In the genomic region with DNA sequence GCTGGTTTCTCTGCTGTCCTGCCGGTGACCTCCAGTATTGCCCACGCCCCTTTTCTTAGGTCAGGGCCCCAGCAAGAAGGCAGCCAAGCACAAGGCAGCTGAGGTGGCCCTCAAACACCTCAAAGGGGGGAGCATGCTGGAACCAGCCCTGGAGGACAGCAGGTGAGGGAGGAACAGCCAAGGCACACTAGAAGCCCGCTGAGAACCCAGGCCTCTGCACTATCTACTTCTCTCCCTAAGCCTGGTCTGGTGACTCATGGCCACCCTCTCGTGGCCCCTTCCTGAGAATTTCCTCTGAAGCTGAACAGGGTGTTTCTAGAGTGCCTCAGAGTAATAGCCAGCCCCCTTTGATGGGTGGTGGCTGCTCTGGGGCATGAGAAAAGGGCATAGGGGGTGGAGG, we compare ENCODE assay signal across 10 mouse cellular contexts. TPM values are rescaled to one million over a fixed set of nuclear protein-coding genes. Genes with fewer than 3 reads are reported as not detected.
DNase-seq lines count a peak whose midpoint lies in the region; ATAC-seq and TF ChIP-seq lines count a peak whose summit lies in the region.
"Had no signal": no experiment of that assay in that cellular context is flagged by ENCODE, and none has a peak within 500 bp of the region (broad histone marks: within the 10 kb centered on the region; RNA-seq: fewer than 3 reads in every experiment).

No protein-coding gene starts in this region.

- H3K36me3 ChIP-seq in hindbrain, embryonic 10.5 days, result peaks cover 45% of the 10 kb centered on the region
- H3K36me3 ChIP-seq in hindbrain, postnatal 0 days (ENCODE audit: insufficient read depth, low read length), result peaks cover 5% of the 10 kb centered on the region
- peaks cover 0 to 16% of the 10 kb centered on the region in 2 experiments; a peak in 2 of 4 replicates for H3K36me3 ChIP-seq in MEL (ENCODE audit: control insufficient read depth in 1 of 2, insufficient read depth in 2 of 2, low read length in 2 of 2)
- H3K36me3 ChIP-seq in limb, embryonic 15.5 days, result peaks cover 44% of the 10 kb centered on the region

- ATAC-seq in hindbrain, postnatal 0 days, result no peak
- ATAC-seq in limb, embryonic 15.5 days (ENCODE audit: insufficient number of reproducible peaks, low FRiP score, low TSS enrichment, low read depth), result no peak

- H3K9ac ChIP-seq in hindbrain, postnatal 0 days (replicated peaks; ENCODE audit: low read length), result no peak overlapping the region
- H3K9ac ChIP-seq in MEL (ENCODE audit: control insufficient read depth, low read depth, low read length, poor library complexity, severe bottlenecking), result peak overlapping the region; percentile 86
- H3K9ac ChIP-seq in limb, embryonic 15.5 days, result 0 out of 2 replicates have a peak overlapping the region, but pooled peaks have one; percentile 14

- no peak overlapping the region for H3K4me2 ChIP-seq in hindbrain, postnatal 0 days (ENCODE audit: low read depth, low read length)
- H3K4me2 ChIP-seq in limb, embryonic 15.5 days, result no peak overlapping the region

- peak in 1 of 2 experiments; percentile 30; a peak in 1 of 4 replicates for TF ChIP-seq POLR2A in MEL (IDR thresholded peaks at IDR 0.05; ENCODE audit: control insufficient read depth in 1 of 2, insufficient read depth in 1 of 2, low read depth in 1 of 2, low read length in 2 of 2, poor library complexity in 1 of 2)

- no peak for TF ChIP-seq CTCF in hindbrain, postnatal 0 days (IDR thresholded peaks at IDR 0.05; ENCODE audit: low read depth)
- TF ChIP-seq CTCF in MEL (IDR thresholded peaks at IDR 0.05 in 2 of 3, conservative IDR thresholded peaks at IDR 0.05 in 1 of 3; ENCODE audit: control insufficient read depth in 1 of 3, insufficient read depth in 1 of 3, low read depth in 2 of 3, low read length in 3 of 3, poor library complexity in 1 of 3, severe bottlenecking in 1 of 3), result peak in 2 of 3 experiments; percentile 33 to 42; a peak in 5 of 6 replicates

- WGBS in hindbrain, embryonic 10.5 days, result 91% methylated on average over 4 of the region's 4 CpGs
- WGBS in hindbrain, postnatal 0 days, result 84% methylated on average over 4 of the region's 4 CpGs
- 71% methylated on average over 4 of the region's 4 CpGs for WGBS in limb, embryonic 15.5 days

- peak overlapping the region; percentile 23; the same call in 1 of the 2 replicates for H3K27ac ChIP-seq in hindbrain, embryonic 10.5 days
- H3K27ac ChIP-seq in hindbrain, postnatal 0 days, result no peak overlapping the region
- peak overlapping the region; percentile 95 for H3K27ac ChIP-seq in MEL (ENCODE audit: control insufficient read depth, low read depth, low read length)
- H3K27ac ChIP-seq in limb, embryonic 15.5 days, result no peak overlapping the region

- peak; percentile 71 for DNase-seq in cerebellum, adult 11-12 months
- no peak for DNase-seq in cerebellum, adult 8-10 months
- no peak for DNase-seq in hindbrain, embryonic 10.5 days (ENCODE audit: low spot score)
- no peak for DNase-seq in hindbrain, postnatal 0 days (ENCODE audit: low spot score)
- peak; percentile 83 for DNase-seq in MEL (ENCODE audit: low read depth, low spot score)
- DNase-seq in spleen, adult 12 weeks (ENCODE audit: low spot score), result no peak
- DNase-seq in urinary bladder, adult 2 months (ENCODE audit: low spot score), result no peak

- no peaks in the 10 kb centered on the region for H3K27me3 ChIP-seq in hindbrain, embryonic 10.5 days (ENCODE audit: insufficient read depth, poor library complexity, severe bottlenecking)
- no peaks in the 10 kb centered on the region for H3K27me3 ChIP-seq in hindbrain, postnatal 0 days (ENCODE audit: insufficient read depth, low read length)
- no peaks in the 10 kb centered on the region for H3K27me3 ChIP-seq in MEL (ENCODE audit: control insufficient read depth in 1 of 2, insufficient read depth in 2 of 2, low read length in 2 of 2)
- no peaks in the 10 kb centered on the region for H3K27me3 ChIP-seq in limb, embryonic 15.5 days

- no peak overlapping the region for H3K4me3 ChIP-seq in hindbrain, embryonic 10.5 days
- H3K4me3 ChIP-seq in hindbrain, postnatal 0 days (ENCODE audit: low read length), result no peak overlapping the region
- H3K4me3 ChIP-seq in MEL (ENCODE audit: control insufficient read depth in 1 of 2, insufficient read depth in 1 of 2, low read depth in 2 of 2, low read length in 2 of 2), result peak overlapping the region; percentile 20 to 39
- H3K4me3 ChIP-seq in limb, embryonic 15.5 days, result no peak overlapping the region

- H3K79me2 ChIP-seq in MEL (ENCODE audit: control insufficient read depth, insufficient read depth, low read length, poor library complexity), result peaks cover 17% of the 10 kb centered on the region

- H3K9me3 ChIP-seq in hindbrain, embryonic 10.5 days, result no peaks in the 10 kb centered on the region
- H3K9me3 ChIP-seq in hindbrain, postnatal 0 days (ENCODE audit: low read length), result no peaks in the 10 kb centered on the region
- no peaks in the 10 kb centered on the region for H3K9me3 ChIP-seq in MEL (replicated peaks; ENCODE audit: insufficient read depth, low read length)
- no peaks in the 10 kb centered on the region for H3K9me3 ChIP-seq in limb, embryonic 15.5 days

- TF ChIP-seq RAD21 in MEL (IDR thresholded peaks at IDR 0.05; ENCODE audit: low read depth, low read length), result peak; percentile 35

- TF ChIP-seq EP300 in MEL (IDR thresholded peaks at IDR 0.05; ENCODE audit: low read depth in 1 of 2, low read length in 2 of 2), result peak; percentile 44 to 55

- peaks cover 47% of the 10 kb centered on the region for H3K4me1 ChIP-seq in hindbrain, embryonic 10.5 days (replicated peaks)
- H3K4me1 ChIP-seq in hindbrain, postnatal 0 days (ENCODE audit: insufficient read depth, low read length), result peaks cover 14% of the 10 kb centered on the region
- peaks cover 5 to 20% of the 10 kb centered on the region in 2 experiments; a peak in 3 of 4 replicates for H3K4me1 ChIP-seq in MEL (ENCODE audit: control insufficient read depth in 1 of 2, insufficient read depth in 2 of 2, low read length in 2 of 2)
- peaks cover 36% of the 10 kb centered on the region for H3K4me1 ChIP-seq in limb, embryonic 15.5 days

TF ChIP-seq in MEL, 35 proteins besides CTCF, POLR2A, EP300 and RAD21 (continues in another document):
- TF ChIP-seq UBTF (IDR thresholded peaks at IDR 0.05; ENCODE audit: borderline replicate concordance, insufficient read depth, low read depth, low read length) (no peak), HCFC1 (IDR thresholded peaks at IDR 0.05; ENCODE audit: low read depth, low read length) (no peak), SIN3A (IDR thresholded peaks at IDR 0.05; ENCODE audit: low read length) (0 out of 2 replicates have a peak, but pooled peaks have one; percentile 42), NRF1 (IDR thresholded peaks at IDR 0.05; ENCODE audit: insufficient read depth, low read depth, low read length, poor library complexity, severe bottlenecking) (no peak)

RNA-seq across cellular contexts. Expression of a gene that starts 2.4 kb away (rescaled TPM):
- 132 and 135 TPM in 2 replicates for polyA plus RNA-seq in hindbrain, embryonic 10.5 days (2016; fragmentation: Nextera tagmentation; extraction: Ambion mirVana)
- total RNA-seq in hindbrain, postnatal 0 days (2014; rRNA removed), result 69.9 and 91.1 TPM in 2 replicates
- 97.2 and 99.5 TPM in 2 replicates for polyA plus RNA-seq in hindbrain, postnatal 0 days (2015; fragmentation: Nextera tagmentation; extraction: Ambion mirVana)
- 135 and 155 TPM in 2 replicates for total RNA-seq in MEL (2012; rRNA removed)
- polyA plus RNA-seq in MEL (2012; ENCODE audit: insufficient read depth in 1 of 2, insufficient read length in 2 of 2, low read depth in 1 of 2, low replicate concordance in 2 of 2, missing spikeins in 1 of 2), result 100 to 1,000 TPM in 1 of 2 experiments, not detected in 1; 182 TPM
- polyA plus RNA-seq in limb, embryonic 15.5 days (2015; fragmentation: Nextera tagmentation; extraction: Ambion mirVana), result 81.0 and 88.5 TPM in 2 replicates
- 55.0 and 72.5 TPM in 2 replicates for polyA plus RNA-seq in urinary bladder, adult 2 months (2012; rRNA removed)

RNA-seq across cellular contexts. Expression of a gene that starts 3.6 kb away (rescaled TPM):
- 27.1 and 35.2 TPM in 2 replicates for polyA plus RNA-seq in hindbrain, embryonic 10.5 days (2016; fragmentation: Nextera tagmentation; extraction: Ambion mirVana)
- total RNA-seq in hindbrain, postnatal 0 days (2014; rRNA removed), result 68.2 and 86.1 TPM in 2 replicates
- polyA plus RNA-seq in hindbrain, postnatal 0 days (2015; fragmentation: Nextera tagmentation; extraction: Ambion mirVana), result 41.2 and 42.0 TPM in 2 replicates
- 1.7 and 2.0 TPM in 2 replicates for total RNA-seq in MEL (2012; rRNA removed)
- polyA plus RNA-seq in MEL (2012; ENCODE audit: insufficient read depth in 1 of 2, insufficient read length in 2 of 2, low read depth in 1 of 2, low replicate concordance in 2 of 2, missing spikeins in 1 of 2), result 1 to 10 TPM in 1 of 2 experiments, not detected in 1; 2.8 TPM
- 16.7 and 17.9 TPM in 2 replicates for polyA plus RNA-seq in limb, embryonic 15.5 days (2015; fragmentation: Nextera tagmentation; extraction: Ambion mirVana)
- 13.1 and 13.7 TPM in 2 replicates for polyA plus RNA-seq in urinary bladder, adult 2 months (2012; rRNA removed)

RNA-seq across cellular contexts. Expression of a gene that starts 4.3 kb away (rescaled TPM):
- 1.5 and 2.4 TPM in 2 replicates for polyA plus RNA-seq in hindbrain, embryonic 10.5 days (2016; fragmentation: Nextera tagmentation; extraction: Ambion mirVana)
- 4.6 and 13.9 TPM in 2 replicates for total RNA-seq in hindbrain, postnatal 0 days (2014; rRNA removed)
- 3.1 and 5.4 TPM in 2 replicates for polyA plus RNA-seq in hindbrain, postnatal 0 days (2015; fragmentation: Nextera tagmentation; extraction: Ambion mirVana)
- 0.85 and 1.8 TPM in 2 replicates for total RNA-seq in MEL (2012; rRNA removed)
- 1 to 10 TPM in 1 of 2 experiments, not detected in 1; 5.5 TPM for polyA plus RNA-seq in MEL (2012; ENCODE audit: insufficient read depth in 1 of 2, insufficient read length in 2 of 2, low read depth in 1 of 2, low replicate concordance in 2 of 2, missing spikeins in 1 of 2)
- 2.1 and 2.7 TPM in 2 replicates for polyA plus RNA-seq in limb, embryonic 15.5 days (2015; fragmentation: Nextera tagmentation; extraction: Ambion mirVana)
- 8.1 and 8.2 TPM in 2 replicates for polyA plus RNA-seq in urinary bladder, adult 2 months (2012; rRNA removed)

RNA-seq across cellular contexts. Expression of a gene that starts 16.9 kb away (rescaled TPM):
- 3.9 and 11.3 TPM in 2 replicates for polyA plus RNA-seq in hindbrain, embryonic 10.5 days (2016; fragmentation: Nextera tagmentation; extraction: Ambion mirVana)
- not detected in 2 replicates for total RNA-seq in hindbrain, postnatal 0 days (2014; rRNA removed)
- 2.7 and 7.3 TPM in 2 replicates for polyA plus RNA-seq in hindbrain, postnatal 0 days (2015; fragmentation: Nextera tagmentation; extraction: Ambion mirVana)
- total RNA-seq in MEL (2012; rRNA removed), result not detected in 2 replicates
- not detected for polyA plus RNA-seq in MEL (2012; ENCODE audit: insufficient read depth in 1 of 2, insufficient read length in 2 of 2, low read depth in 1 of 2, low replicate concordance in 2 of 2, missing spikeins in 1 of 2)
- 3.6 and 7.7 TPM in 2 replicates for polyA plus RNA-seq in limb, embryonic 15.5 days (2015; fragmentation: Nextera tagmentation; extraction: Ambion mirVana)
- polyA plus RNA-seq in urinary bladder, adult 2 months (2012; rRNA removed), result not detected in 2 replicates
- polyA plus RNA-seq: large intestine, adult 2 months; limb, embryonic 11.5 days had no signal

RNA-seq across cellular contexts. Expression of a gene that starts 50.1 kb away (rescaled TPM):
- 166 and 207 TPM in 2 replicates for polyA plus RNA-seq in hindbrain, embryonic 10.5 days (2016; fragmentation: Nextera tagmentation; extraction: Ambion mirVana)
- total RNA-seq in hindbrain, postnatal 0 days (2014; rRNA removed), result 151 and 157 TPM in 2 replicates
- polyA plus RNA-seq in hindbrain, postnatal 0 days (2015; fragmentation: Nextera tagmentation; extraction: Ambion mirVana), result 104 TPM in 2 replicates
- total RNA-seq in MEL (2012; rRNA removed), result 359 and 427 TPM in 2 replicates
- polyA plus RNA-seq in MEL (2012; ENCODE audit: insufficient read depth in 1 of 2, insufficient read length in 2 of 2, low read depth in 1 of 2, low replicate concordance in 2 of 2, missing spikeins in 1 of 2), result 1,000 to 10,000 TPM in 1 of 2 experiments, 100 to 1,000 TPM in 1; 977 to 2,091 TPM
- polyA plus RNA-seq in limb, embryonic 15.5 days (2015; fragmentation: Nextera tagmentation; extraction: Ambion mirVana), result 201 and 221 TPM in 2 replicates
- polyA plus RNA-seq in urinary bladder, adult 2 months (2012; rRNA removed), result 328 and 432 TPM in 2 replicates

Comparison
In these comparisons a context has a peak if more than half of its experiments do, and no peak if none do; other contexts are left out.
1. DNase-seq: peak in cerebellum, adult 11-12 months (single experiment) and MEL (single experiment); none in cerebellum, adult 8-10 months (single experiment), hindbrain, embryonic 10.5 days (single experiment), hindbrain, postnatal 0 days (single experiment), spleen, adult 12 weeks (single experiment) and urinary bladder, adult 2 months (single experiment).
2. H3K27ac ChIP-seq: peak in hindbrain, embryonic 10.5 days (single experiment) and MEL (single experiment); none in hindbrain, postnatal 0 days (single experiment) and limb, embryonic 15.5 days (single experiment).
3. H3K4me3 ChIP-seq: peak in MEL (2 of 2); none in hindbrain, embryonic 10.5 days (single experiment), hindbrain, postnatal 0 days (single experiment) and limb, embryonic 15.5 days (single experiment).